Mouse (Mus musculus) CD4-positive, CD25-positive, alpha-beta regulatory T cell (primary cell): ENCODE data around the gene Nsrp1. TPM values are rescaled to one million over a fixed set of nuclear protein-coding genes. Genes with fewer than 3 reads are reported as not detected.

ENCODE experiments used
- polyA plus RNA-seq: library from polyadenylated mRNA; unstranded; fragments of 100-300 nt; shearing (Covaris generic); gene quantifications from one replicate; pipeline ENCODE4 v1.2.1, GENCODE M21; 2017

The Nsrp1 gene
- polyA plus RNA-seq: 45.4 TPM

GRCm38 (mm10) chr11:77078273-77079134, at the start of gene Nsrp1:
TSS of gene Nsrp1 (minus strand) at chr11:77078435.

GRCm38 (mm10) chr11:76997916-76998704, 80.1 kb downstream of the Nsrp1 start, which contains the start of gene Slc6a4:
TSS of gene Slc6a4 (plus strand) at chr11:76998603.

Other genes with a start within 250 kb of the Nsrp1 start
- 6.7 TPM for gene Cpd, start 231.4 kb downstream of the Nsrp1 start, polyA plus RNA-seq
- 0.54 TPM for gene Tmigd1, start 176.3 kb downstream of the Nsrp1 start, polyA plus RNA-seq
- gene Blmh, start 153.6 kb downstream of the Nsrp1 start, polyA plus RNA-seq: 62.6 TPM
- gene Slc6a4, start 79.8 kb downstream of the Nsrp1 start, polyA plus RNA-seq: 0.13 TPM
- gene Efcab5, start 110.5 kb upstream of the Nsrp1 start, polyA plus RNA-seq: 0.07 TPM
- 142 TPM for gene Ssh2, start 137.9 kb upstream of the Nsrp1 start, polyA plus RNA-seq